Mouse (Mus musculus) lung, embryonic 16.5 days (tissue): ENCODE results near the gene Parva. TPM values are rescaled to one million over a fixed set of nuclear protein-coding genes. Genes with fewer than 3 reads are reported as not detected.
A peak's percentile ranks its signal among the peaks of the same experiment; 100 is the strongest.

Experiments
- ATAC-seq: fragments of 200-750 bp; cut with Nextera tagmentation; 2 replicates; pipeline ENCODE4 v1.8.0; 2017; ENCODE audit warnings: low read depth, mild to moderate bottlenecking, moderate library complexity
- H3K27ac ChIP-seq: fragments of 300-500 bp; sonication (generic); 2 replicates; pipeline ENCODE4 v1.5.1; 2014; ENCODE audit warnings: mild to moderate bottlenecking, control low read depth, low read length
- H3K27me3 ChIP-seq: fragments of 300-500 bp; sonication (generic); 2 replicates; pipeline ENCODE4 v1.6.1; 2014; ENCODE audit warnings: low read depth, low read length, mixed read lengths; ENCODE audit not compliant: control insufficient read depth, insufficient read depth
- H3K36me3 ChIP-seq: fragments of 300-500 bp; sonication (generic); 2 replicates; pipeline ENCODE4 v1.6.1; 2014; ENCODE audit warnings: low read length; ENCODE audit not compliant: control insufficient read depth, insufficient read depth
- H3K4me1 ChIP-seq: fragments of 300-500 bp; sonication (generic); replicated peaks from 2 replicates; pipeline ENCODE4 v1.6.1; 2014; ENCODE audit warnings: low read length, mixed read lengths; ENCODE audit not compliant: control insufficient read depth, insufficient read depth
- H3K4me2 ChIP-seq: fragments of 300-500 bp; sonication (generic); 2 replicates; pipeline ENCODE4 v1.6.1; 2014; ENCODE audit warnings: low read depth, low read length, control low read depth
- H3K4me3 ChIP-seq: fragments of 300-500 bp; sonication (generic); 2 replicates; pipeline ENCODE4 v1.5.1; 2014; ENCODE audit warnings: mild to moderate bottlenecking, low read length, control low read depth
- H3K9ac ChIP-seq: fragments of 300-500 bp; sonication (generic); 2 replicates; pipeline ENCODE4 v1.6.1; 2014; ENCODE audit warnings: low read length, control low read depth
- H3K9me3 ChIP-seq: fragments of 300-500 bp; sonication (generic); 2 replicates; pipeline ENCODE4 v1.6.1; 2016; ENCODE audit warnings: low read length; ENCODE audit not compliant: control insufficient read depth
- WGBS: fragments of 180-500 bp; shearing (Covaris S2); extraction: QIAGEN DNeasy Blood & Tissue Kit; methylation state at CpG from one replicate; pipeline ENCODE4 v1.1.7; 2014; 5-methylcytosine and 5-hydroxymethylcytosine counted together
- polyA plus RNA-seq: library from polyadenylated mRNA; unstranded; fragments of >200 nt; fragmentation: Nextera tagmentation; extraction: Ambion mirVana; gene quantifications from 2 replicates; pipeline ENCODE4 v1.2.1, GENCODE M21; 2015

Gene Parva
- polyA plus RNA-seq, 1 experiment from 2014 or later: 115 TPM

DNA sequence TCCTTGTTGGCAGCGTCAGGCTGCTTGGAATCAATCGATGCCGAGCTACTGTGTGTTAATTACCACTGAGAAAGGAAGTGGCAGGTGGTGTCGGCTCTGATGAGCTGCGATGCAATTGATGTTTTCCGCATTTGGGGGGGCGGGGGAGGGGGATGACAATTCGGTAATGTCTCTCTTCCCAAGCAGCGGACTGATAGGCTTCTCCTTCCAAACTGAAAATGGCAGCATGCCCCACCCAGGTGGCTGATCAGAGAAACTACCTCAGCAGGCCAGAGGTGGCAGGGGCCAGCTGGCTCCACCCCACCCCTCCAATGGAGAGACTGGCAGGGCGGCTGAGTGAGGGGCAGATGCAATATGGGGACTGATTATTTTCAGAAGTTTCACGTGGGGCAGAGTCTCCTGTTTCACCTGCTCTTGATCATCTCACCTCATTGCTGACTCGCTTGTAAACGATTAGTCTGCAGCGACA is 11.2 kb upstream of the Parva start:
- Histone ChIP-seq H3K9ac (no peak overlapping the region), H3K27ac (no peak overlapping the region), H3K27me3 (no peaks in the 10 kb centered on the region), H3K4me3 (no peak overlapping the region), H3K4me2 (no peak overlapping the region), H3K9me3 (no peaks in the 10 kb centered on the region), H3K4me1 (peaks cover 7% of the 10 kb centered on the region), H3K36me3 (no peaks in the 10 kb centered on the region)
- WGBS: 16% methylated on average over 14 of the region's 14 CpGs
- no peak for ATAC-seq

DNA sequence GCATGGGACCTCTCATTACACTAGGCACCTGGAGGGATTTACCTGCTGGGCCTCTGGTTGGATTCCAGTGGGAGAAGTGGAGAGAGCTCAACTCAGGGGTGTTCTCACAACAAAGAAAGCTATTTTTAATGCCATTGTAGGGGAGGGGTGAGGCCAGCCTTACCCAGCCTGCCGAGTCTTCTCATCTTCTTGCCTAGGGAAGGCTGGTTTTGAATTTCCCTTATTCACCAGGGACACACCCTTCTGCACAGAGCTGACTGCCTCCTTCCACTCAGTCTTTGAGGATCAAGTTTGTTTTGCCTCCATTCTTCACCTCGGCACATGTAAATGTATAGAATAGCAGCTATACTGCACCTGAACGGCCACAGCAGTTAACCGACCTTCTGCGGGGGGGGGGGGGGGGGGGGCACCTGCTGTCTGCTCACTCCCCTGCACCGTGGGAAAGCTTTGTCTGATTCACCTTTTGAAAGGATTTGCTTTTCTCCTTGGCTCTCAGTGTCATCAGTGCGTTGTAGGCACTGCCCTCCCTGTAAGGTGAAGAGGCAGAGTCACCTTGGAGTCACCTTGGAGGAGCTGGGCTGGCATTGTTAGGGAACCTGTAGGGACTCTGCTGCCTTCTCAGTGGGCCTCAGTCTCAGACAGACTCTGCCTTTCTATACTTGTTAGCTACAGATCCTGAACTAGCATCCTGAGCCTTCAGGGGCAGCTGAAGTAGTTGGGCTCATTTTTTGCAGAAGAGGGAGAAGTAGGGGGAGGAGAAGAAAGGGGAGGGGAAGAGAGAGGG is 10.4 kb upstream of the Parva start:
- Histone ChIP-seq H3K4me2 (no peak overlapping the region), H3K36me3 (no peaks in the 10 kb centered on the region), H3K9ac (no peak overlapping the region), H3K4me3 (no peak overlapping the region), H3K4me1 (peaks cover 7% of the 10 kb centered on the region), H3K27ac (no peak overlapping the region), H3K9me3 (no peaks in the 10 kb centered on the region), H3K27me3 (no peaks in the 10 kb centered on the region)
- 25% methylated on average over 7 of the region's 7 CpGs for WGBS
- ATAC-seq: no peak

DNA sequence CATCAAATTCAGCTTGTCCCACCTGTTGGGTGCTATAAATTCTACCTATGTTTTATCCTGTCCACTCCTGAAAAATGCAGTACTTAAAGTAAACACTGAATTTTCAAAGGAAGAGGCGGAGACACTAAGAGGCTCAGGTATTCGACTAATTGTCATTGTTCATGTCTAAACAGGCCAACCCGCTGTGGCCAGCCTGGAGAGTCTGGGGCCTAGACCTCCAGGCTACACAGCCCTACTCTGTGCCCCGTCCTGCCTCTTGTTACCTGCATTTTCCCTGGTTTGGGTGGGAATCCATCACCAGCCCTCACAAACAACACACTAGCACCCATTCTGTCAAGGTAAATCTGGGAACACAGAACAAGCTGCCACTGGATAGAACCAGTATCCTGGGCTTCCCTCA is 9.7 kb upstream of the Parva start:
- H3K9ac ChIP-seq: no peak overlapping the region
- H3K27me3 ChIP-seq: no peaks in the 10 kb centered on the region
- H3K27ac ChIP-seq: no peak overlapping the region
- H3K4me1 ChIP-seq: peaks cover 10% of the 10 kb centered on the region
- no peak overlapping the region for H3K4me3 ChIP-seq
- no peak for ATAC-seq
- no peak overlapping the region for H3K4me2 ChIP-seq
- H3K9me3 ChIP-seq: no peaks in the 10 kb centered on the region
- H3K36me3 ChIP-seq: no peaks in the 10 kb centered on the region
- WGBS: 59% methylated on average over 4 of the region's 4 CpGs

DNA sequence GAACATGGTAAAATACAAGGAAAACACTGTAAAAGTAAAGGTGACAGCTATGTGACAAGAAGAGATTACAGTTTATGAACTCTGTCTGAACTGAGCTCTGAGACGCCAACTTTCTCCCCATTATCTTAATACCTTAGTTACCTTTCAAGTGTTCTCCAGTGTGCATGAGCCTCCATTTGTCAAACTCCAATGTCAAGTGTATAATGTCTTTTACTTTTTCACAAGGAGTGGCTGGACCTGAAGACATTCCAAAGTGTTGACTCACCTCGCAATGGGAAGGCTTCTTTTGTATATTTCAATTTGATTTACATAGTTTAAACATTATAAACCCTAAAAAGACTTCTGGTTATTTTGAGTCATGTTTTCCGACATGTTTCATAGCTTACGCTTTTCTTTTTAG is 3.9 kb upstream of the Parva start:
- 0 out of 2 replicates have a peak, but pooled peaks have one; percentile 13 for ATAC-seq
- H3K36me3 ChIP-seq: no peaks in the 10 kb centered on the region
- no peaks in the 10 kb centered on the region for H3K27me3 ChIP-seq
- no peak overlapping the region; the same call in 1 of the 2 replicates for H3K27ac ChIP-seq
- peaks cover 12% of the 10 kb centered on the region for H3K4me1 ChIP-seq
- WGBS: 48% methylated on average over 4 of the region's 4 CpGs
- H3K9ac ChIP-seq: no peak overlapping the region
- no peak overlapping the region for H3K4me2 ChIP-seq
- no peaks in the 10 kb centered on the region for H3K9me3 ChIP-seq
- H3K4me3 ChIP-seq: no peak overlapping the region

DNA sequence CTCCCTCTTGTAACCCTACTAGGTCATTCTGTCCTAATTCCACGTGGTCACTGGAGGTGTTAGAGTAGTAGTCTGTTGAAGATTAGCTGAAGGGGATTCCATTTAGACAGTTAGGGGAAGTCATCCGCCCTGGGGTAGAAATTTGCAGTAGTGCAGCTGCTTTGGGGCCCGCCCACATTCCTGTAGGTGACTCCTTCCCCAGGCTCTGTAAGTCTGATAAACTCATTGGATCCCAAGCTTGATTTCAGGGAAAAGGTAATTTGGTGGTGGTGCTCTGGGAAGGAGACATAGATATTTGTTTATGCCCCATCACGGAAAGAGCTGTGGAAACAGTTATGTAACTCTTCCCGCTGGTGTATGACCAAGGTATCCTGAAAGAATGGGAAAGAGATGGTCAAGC is 494 bp upstream of the Parva start:
- ATAC-seq: no peak
- H3K36me3 ChIP-seq: no peaks in the 10 kb centered on the region
- H3K27me3 ChIP-seq: no peaks in the 10 kb centered on the region
- H3K9me3 ChIP-seq: no peaks in the 10 kb centered on the region
- H3K9ac ChIP-seq: peak overlapping the region; percentile 100
- peak overlapping the region; percentile 100 for H3K27ac ChIP-seq
- peak overlapping the region; percentile 76 for H3K4me2 ChIP-seq
- H3K4me1 ChIP-seq: peaks cover 18% of the 10 kb centered on the region
- WGBS: 37% methylated on average over 5 of the region's 5 CpGs
- H3K4me3 ChIP-seq: peak overlapping the region; percentile 84; the same call in 1 of the 2 replicates

DNA sequence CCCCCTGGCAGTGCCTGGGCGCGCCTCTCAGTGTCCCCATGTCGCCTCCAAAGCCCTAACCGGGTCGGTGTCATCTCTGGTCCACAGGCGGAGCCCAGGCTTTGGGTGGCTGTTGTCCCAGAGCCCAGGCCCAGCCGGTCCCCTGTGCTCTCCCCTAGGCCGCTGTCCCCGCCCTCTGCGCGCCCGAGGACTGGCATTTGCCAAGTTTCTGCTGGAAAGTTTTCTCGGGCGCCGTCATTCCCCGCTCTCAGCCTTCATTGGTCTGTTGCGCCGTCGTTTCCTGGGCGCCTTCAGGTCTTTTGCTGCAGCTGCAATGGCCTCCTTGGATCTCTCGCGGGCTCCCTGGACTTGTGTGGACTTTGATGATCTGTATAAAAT is 842 bp downstream of the Parva start:
- H3K27ac ChIP-seq: peak overlapping the region; percentile 100
- peak overlapping the region; percentile 100 for H3K9ac ChIP-seq
- no peaks in the 10 kb centered on the region for H3K27me3 ChIP-seq
- peak overlapping the region; percentile 84 for H3K4me3 ChIP-seq
- H3K4me1 ChIP-seq: peaks cover 14% of the 10 kb centered on the region
- H3K9me3 ChIP-seq: no peaks in the 10 kb centered on the region
- ATAC-seq: peak; percentile 96
- H3K4me2 ChIP-seq: peak overlapping the region; percentile 76
- 0% methylated on average over 22 of the region's 22 CpGs for WGBS
- no peaks in the 10 kb centered on the region for H3K36me3 ChIP-seq

DNA sequence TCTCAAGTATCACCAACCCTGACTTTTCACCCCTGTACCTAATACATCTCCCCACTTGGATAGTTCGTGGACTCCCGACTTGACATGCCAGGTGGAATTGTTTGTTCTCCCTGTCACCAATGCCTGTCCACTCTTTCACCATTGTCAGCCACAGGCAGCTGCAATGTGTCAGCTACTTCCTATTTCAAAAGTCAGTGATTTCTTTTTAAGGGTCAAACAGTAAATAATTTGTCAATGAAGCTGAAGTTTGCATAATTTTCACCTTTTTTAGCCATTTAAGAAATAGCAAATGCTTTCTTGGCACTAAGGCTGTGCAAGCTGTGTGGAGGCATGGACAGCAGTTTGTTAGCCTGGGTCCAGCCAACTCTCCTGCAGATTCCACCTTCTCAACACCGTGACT is 12.5 kb downstream of the Parva start:
- Histone ChIP-seq H3K9me3 (peaks cover 1% of the 10 kb centered on the region; the same call in 1 of the 2 replicates), H3K4me2 (no peak overlapping the region)

DNA sequence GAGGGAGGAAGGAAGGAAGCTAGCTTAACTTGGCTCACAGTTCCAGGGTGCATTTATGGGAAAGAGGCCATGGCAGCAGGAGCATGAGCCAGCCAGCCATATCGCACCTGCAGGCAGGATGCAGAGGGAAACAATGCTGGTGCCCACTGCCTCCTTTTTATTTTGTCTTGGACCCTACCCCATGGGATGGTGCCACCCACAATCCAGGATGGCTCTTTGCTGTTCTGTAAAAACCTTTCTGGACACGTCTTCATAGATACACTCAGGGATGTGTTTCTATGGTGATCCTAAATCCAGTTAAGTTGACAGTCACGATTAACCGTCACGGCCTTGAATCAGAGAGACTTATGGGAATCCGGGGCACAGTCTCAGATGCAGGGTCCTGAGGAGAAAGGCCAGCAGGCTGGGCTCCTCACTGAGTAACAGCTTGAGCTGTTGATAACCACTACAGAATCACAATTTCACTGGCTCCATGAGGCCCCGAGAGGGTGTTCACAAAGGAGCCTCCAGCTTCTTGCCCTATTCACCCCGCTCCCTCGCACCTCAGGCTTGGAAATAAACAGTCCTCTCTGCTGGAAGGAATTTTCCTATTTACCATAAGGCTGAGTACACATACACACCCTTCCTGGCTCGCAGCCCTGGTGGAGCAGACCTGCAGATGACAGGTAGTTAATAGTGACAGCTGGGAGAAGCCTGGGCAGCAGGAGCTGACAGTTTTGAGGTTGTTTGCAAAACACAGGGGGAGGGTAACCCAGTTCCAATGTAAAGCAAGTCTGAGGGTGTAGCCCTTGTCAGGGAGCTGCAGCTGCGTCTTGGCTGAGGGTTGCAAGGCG is 17.1 kb downstream of the Parva start:
- H3K27ac ChIP-seq: peak overlapping the region; percentile 37; the same call in 1 of the 2 replicates
- no peak overlapping the region for H3K4me3 ChIP-seq
- ATAC-seq: peak; percentile 80
- WGBS: 25% methylated on average over 12 of the region's 12 CpGs
- no peaks in the 10 kb centered on the region for H3K9me3 ChIP-seq
- H3K4me2 ChIP-seq: no peak overlapping the region
- H3K4me1 ChIP-seq: peaks cover 17% of the 10 kb centered on the region
- no peaks in the 10 kb centered on the region for H3K27me3 ChIP-seq
- H3K9ac ChIP-seq: 0 out of 2 replicates have a peak overlapping the region, but pooled peaks have one; percentile 16
- no peaks in the 10 kb centered on the region for H3K36me3 ChIP-seq

More for the DNA sequence above, 12.5 kb downstream of the Parva start:
- Histone ChIP-seq H3K9ac (no peak overlapping the region), H3K4me1 (peaks cover 15% of the 10 kb centered on the region), H3K36me3 (peaks cover 6% of the 10 kb centered on the region), H3K27ac (no peak overlapping the region), H3K27me3 (no peaks in the 10 kb centered on the region), H3K4me3 (no peak overlapping the region)
- no peak for ATAC-seq
- 33% methylated on average over 3 of the region's 3 CpGs for WGBS

DNA sequence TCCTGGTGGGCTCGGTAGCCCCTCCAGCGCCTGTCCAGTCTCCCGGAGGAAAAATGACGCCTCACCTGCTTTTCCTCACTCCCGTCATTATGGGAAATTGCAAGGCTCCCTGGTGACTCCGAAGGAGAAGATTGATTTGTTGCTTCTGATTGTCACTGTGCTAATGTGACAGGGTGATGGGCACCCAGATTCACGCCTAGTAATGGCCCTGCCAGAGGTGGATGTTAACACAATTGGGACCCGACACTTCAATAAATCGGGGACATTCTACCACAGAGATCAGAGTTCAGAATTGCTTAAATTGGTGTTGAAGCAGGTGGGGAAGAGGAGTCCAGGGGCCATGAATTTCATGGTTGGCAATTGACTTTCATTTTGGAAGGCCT is 17.7 kb downstream of the Parva start:
- 22% methylated on average over 9 of the region's 9 CpGs for WGBS
- no peak for ATAC-seq
- H3K9me3 ChIP-seq: no peaks in the 10 kb centered on the region
- H3K36me3 ChIP-seq: no peaks in the 10 kb centered on the region
- peaks cover 17% of the 10 kb centered on the region for H3K4me1 ChIP-seq
- H3K27ac ChIP-seq: peak overlapping the region; percentile 1; the same call in 1 of the 2 replicates
- no peak overlapping the region for H3K4me3 ChIP-seq
- no peak overlapping the region for H3K9ac ChIP-seq
- no peak overlapping the region for H3K4me2 ChIP-seq
- H3K27me3 ChIP-seq: no peaks in the 10 kb centered on the region
